Mouse (Mus musculus): ENCODE results near the gene Clec2d.
"Not testable (repeated sequence)": the region's sequence is repeated elsewhere in the genome, so short reads cannot be mapped to it uniquely, and the experiment has no call there.

The Clec2d gene

DNA sequence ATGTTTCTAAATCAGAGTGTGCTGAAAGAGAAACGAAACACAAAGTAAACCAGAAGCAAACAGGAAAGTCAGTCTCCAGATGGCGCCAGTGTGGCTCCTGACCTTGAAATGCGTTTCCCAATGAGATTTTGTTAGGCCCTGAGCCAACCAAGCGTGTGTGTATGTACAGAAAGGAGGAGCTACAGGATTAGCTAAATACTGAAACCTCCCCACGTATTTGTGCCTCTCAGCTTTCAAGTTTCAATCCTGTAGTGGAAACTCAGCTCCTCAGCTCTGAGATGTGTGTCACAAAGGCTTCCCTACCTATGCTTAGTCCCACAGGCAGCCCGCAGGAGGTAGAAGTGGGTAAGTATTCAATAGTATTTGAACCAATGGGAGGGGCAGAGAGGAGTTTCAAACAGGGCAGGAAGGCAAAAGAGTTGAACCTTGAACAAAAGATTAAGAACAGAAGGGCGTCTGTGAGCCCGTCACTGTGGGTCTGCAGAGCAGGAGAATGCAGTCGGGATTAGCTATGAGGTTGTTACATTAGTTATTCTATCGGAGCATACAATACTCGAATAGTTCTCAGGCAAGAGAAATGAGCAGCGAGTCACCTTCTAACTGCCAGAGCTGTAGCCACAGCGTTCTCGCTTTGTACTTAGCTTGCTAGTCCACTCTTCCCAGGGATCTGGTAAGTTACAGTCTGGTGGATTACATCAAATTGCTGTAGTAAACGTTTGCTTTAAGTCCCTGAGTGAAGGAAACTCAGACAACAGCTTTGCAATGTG lies at the start of gene Clec2d:
Clec2d (plus strand) TSS at position 213 of the 767 bp plus-strand sequence.
- DNase-seq: peak; percentile 91

DNA sequence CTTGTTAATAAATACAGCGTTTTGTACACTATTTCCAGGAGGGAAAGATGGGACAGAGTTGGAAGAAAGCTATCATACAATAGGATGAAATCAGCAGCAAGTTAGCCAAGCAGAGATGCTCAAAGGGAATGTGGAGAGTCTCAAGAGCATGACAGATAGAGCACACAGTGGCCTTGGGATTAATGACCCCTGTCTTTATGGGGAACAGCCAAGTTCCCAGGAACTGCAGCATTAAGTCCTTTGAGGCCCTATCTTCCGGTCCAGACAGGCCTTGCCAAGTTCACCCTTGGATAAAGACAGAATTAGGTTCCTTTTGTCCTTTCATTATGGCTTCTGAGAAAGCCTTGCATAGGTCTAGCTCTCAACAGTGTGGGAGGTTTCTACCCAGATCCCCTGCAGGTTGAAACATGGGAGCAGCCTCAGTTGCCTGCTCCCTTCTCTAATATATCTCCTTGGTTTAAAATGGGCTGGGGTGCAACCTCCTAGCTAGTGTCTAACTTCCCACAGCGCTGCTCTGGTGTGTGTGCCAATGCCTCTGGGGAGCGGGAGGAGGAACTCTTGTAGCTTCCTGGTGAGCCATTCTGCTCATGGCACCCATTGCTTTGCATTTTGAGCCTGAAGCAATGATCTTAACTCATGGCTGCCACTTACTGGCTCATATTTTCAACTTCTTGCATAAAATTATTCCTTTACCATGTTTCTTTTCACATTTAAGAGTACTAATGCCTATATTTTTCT lies 47.6 kb upstream of the Clec2d start:
- no peak for DNase-seq

DNA sequence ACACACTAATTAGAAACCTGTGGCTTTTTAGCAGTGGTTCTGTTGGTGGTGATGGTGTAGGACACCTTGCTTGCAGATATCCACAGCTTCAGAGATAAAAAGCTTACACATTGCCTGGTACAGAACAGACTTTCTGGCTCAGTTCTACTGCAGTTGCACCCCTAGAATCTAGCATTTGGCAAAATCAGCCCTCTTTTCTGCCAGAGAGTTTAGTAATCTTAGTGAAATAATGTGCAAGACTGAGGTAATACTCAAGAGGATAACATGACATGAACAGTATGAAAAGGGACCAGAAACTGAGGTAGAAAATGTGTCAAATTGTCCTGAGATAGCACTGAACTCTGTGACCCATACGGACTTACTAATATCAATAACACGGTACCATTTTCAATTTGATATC lies 33.6 kb upstream of the Clec2d start:
- DNase-seq: no peak

DNA sequence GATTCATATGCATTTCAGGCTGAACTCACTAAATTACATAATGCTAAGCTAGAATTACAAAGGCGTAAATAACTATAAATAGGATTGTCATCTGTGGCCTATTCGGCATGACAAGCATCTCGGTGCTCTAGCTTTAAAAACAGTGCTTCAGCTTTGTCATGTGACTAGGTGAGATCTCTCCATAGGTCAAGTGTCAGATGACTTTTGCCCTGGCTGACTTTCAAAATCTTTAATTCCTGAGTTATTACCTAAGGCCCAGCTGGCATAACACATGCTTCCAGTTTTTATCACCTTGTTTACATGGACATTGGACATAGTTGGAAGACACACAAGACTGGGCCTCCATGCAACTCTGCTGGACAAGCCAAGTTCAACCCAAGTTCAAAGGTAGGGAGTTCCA lies 20.3 kb upstream of the Clec2d start:
- peak; percentile 47 to 82 for DNase-seq

DNA sequence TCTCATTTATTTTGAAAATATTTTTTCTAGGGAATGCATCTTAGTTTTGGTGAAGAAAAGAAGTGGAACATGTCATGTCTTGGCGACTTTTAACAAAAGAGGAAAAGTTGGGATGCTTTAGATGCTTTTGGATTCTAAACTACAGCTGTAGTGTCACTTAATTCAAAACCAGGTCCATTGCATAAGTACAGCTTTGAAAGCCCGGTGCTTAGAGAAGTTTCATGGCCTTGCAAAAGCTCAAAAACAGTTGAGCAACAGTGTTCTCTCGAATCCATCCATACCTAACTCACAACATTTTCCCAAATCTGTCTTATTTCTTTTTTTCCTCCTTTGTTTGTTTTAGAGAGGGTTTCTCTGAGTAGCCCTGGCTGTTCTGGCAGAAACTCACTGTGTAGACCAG lies 19.3 kb upstream of the Clec2d start:
- DNase-seq: no peak

DNA sequence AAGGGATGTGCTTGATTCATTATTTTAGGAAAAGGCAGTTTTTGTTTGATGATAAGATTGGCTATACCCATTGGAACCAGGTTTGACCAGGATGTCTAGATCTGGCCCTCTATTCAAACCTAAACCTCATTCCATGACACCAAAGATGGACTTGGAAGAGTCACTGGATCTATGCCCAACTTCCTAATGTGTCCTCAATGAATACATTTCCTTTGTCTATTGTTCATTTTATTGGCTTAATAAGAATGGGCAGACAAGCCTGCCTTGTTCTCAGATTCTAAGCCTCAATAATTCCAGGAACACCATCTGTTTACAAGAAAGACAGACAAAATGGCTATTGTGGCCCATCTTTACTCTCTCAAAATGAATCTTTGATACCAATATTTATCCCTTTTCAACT lies 18.5 kb upstream of the Clec2d start:
- no peak for DNase-seq

DNA sequence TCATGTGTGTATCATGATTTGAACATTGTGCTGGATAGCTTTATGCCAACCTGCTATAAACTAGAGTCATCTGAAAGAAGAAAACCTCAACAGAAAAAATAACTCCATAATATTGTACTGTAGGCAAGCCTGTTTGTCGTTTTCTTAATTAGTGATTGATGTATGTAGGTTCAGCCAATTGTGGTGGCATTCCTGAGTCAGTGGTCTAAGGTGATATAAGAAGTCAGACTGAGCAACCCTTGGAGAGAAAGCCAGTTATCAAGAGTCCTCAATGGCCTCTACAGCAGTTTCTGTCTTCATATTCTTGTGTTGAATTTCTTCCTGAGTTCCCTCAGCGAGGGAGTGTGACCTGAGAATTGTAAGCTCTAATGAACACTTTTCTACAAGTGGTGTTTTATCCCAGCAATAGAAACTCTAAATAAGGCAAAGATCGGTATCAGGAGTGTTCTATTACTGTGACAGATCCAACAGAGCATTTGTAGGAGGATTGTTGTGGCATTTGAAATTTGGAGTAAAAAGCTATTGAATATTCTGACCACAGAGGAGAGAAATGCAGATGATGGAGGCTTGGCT lies 17.7 kb upstream of the Clec2d start:
- DNase-seq: no peak

DNA sequence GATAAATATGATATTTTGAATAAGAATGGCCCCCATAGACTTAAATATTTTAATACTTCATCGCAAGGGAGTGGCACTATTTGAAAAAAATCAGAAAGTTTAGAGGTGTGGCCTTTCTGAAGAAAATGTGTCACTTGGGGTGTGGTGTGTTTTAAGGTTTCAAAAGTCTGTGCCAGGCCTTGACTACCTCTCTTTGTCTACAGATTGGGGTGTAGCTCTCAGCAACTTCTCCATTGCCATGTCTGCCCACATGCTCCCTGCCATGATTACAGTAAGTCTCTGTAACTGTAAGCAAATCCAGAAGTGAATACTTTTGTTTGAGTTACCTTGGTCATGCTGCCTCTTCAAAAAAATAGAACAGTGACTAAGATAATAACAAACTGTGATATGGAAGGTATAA lies 16.8 kb upstream of the Clec2d start:
- no peak for DNase-seq

DNA sequence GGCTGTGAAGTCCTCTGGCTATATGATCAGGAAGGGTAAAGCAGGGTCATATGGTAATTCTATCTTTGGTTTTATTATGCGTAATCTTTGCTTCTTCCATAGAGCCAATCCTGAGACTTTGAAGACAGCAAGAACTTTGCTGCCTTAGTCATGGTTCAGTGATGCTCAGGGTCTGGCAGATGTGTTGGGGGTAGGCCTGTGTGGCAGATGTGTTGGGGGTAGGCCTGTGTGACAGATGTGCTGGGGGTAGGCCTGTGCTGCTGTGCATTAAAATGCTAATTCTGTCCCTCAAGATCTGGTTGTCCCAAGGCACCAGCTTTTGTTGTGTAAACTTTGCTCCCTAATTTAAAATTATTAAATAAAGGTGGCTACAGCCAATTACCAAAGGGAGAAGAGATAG lies 9.5 kb upstream of the Clec2d start:
- DNase-seq: no peak

DNA sequence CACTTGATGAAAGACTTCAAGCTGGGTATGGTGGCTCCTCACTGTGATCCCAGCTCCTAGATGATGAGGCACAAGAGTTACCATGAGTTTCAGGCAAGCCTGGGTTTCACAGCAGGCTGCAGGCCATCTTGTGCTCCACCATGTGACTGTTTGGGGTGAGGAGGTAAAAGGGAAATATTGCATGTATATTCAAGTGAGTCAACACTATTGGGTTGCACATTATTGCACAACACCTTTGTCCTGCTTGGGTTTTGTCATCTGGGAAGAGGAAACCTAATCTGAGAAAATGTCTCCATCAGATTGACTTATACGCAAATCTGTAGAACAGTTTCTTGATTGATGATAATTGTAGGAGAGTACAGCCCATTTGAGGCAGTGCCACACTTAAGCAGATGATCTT lies 8.7 kb upstream of the Clec2d start:
- no peak for DNase-seq

DNA sequence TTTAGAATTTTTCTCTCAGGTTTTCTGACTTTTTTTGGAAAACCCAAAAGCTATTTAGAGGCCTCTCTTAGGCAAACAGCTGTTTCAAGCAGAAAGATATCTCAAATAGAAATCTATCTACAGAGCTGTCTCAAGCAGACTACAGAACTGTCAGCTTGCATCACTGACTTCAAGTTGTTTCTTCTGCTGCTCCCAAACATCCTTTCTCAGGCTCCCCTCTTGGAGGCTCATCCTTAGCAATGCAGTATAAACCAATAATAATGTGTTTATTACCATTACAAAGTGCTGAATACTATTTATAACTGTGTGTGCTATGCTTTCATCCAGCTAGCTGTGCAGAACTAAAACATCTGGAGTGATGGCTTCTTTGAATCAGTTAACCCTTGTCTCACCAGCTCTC lies 5.6 kb upstream of the Clec2d start:
- DNase-seq: no peak

DNA sequence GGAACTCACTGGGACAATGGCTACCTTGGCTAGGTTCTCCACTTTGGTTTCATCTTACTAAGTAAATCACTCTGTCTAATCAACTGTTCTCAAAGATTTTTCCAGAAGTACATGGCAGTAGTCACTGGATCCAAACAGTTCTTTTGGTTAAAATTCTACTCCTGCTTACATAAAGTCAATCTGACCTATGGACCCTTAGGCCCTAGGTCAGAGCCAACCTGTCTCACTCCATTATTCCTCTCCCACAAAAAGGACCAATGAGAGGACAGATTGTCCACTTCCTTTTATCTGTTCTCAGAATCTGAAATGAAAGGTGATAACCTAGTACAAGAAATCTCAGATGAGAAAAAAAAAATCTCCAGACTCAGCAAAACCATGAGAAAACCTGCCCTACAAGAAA lies 4.8 kb upstream of the Clec2d start:
- peak; percentile 29 to 76 for DNase-seq

DNA sequence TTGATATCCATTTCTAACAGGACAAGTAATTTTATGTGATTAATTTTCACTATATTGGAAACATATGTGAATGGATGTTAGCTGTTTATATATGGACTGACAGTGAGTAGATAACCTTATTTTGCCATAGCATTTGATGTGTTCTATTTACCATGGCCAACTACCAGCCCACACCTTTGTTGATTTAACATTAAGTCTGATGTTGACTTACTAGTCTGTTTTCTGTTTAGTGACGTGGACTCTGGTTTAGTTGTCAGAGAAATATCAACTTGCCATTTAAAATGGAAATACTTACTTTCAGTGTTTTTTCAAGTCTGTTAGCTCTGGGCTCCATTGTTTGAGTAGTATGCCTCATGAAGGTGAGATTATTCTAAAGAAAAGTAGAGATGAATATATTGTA lies 3.8 kb upstream of the Clec2d start:
- DNase-seq: no peak

DNA sequence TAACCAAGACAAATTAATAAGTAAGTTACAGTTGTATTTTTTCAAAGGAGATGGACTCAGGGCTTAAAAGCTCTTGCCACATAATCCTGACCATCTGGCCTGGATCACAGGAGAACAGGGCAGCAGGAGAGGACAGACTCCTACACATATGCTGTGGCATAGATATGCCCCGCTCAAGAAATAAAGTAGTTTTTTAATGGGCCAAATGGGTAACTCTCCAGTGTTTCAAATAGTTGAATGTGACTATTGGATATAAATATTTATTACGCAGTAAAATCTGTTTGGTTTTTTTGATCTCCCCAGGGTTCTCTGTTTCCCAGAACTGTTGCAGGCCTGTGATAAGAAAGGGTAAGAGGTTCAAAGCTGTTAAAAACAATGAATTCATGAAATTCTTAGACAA lies 1.1 kb upstream of the Clec2d start:
- DNase-seq: no peak

DNA sequence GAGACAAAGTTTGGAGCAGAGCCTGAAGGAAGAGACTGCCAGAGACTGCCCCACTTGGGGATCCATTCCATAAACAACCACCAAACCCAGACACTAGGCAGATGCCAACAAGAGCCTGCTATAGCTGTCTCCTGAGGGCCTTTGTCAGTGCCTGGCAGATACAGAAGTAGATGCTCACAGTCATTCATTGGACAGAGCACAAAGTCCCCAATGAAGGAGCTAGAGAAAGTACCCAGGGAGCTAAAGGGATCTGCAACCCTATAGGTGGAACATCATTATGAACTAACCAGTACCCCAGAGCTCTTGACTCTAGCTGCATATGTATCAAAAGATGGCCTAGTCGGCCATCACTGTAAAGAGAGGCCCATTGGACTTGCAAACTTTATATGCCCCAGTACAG lies 584 bp upstream of the Clec2d start:
- not testable (repeated sequence) for DNase-seq

DNA sequence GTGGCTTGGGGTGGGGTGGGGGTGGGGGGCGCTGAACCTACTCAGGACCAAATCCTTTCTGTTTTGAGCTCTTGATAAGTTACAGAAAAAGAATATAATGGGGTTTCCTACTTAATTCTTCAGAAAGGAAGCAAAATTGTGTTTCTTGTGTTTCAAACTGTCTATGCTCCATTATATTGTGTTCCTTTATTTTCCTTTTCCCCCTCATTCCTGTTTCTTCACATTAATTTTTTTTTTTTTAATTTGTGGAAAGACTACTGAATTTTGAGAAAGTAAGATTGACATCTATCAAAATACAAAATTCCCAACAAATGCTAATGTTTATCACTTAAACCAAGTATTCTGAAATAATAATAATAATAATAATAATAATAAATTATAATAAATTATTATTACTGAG lies 834 bp downstream of the Clec2d start:
- no peak for DNase-seq

DNA sequence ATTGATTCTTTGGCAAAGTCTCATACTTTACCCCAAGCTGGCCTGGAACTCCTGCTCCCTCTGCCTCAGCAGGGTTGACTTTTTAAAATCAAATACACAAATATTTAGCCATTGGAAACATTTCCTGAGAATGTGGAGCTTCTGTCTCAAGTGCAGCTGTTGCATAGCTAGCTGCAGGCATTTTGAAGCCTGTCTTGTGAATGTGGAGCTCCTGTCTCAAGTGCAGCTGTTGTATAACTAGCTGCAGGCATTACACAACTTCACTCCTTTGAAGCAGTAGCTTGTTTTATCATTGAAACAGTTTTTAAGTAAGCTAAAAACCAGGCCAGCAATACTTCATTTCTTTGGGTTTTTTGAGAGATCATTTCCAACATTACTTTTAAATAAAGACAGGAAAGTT lies 1.3 kb downstream of the Clec2d start:
- peak in 1 of 2 experiments; percentile 59 for DNase-seq

DNA sequence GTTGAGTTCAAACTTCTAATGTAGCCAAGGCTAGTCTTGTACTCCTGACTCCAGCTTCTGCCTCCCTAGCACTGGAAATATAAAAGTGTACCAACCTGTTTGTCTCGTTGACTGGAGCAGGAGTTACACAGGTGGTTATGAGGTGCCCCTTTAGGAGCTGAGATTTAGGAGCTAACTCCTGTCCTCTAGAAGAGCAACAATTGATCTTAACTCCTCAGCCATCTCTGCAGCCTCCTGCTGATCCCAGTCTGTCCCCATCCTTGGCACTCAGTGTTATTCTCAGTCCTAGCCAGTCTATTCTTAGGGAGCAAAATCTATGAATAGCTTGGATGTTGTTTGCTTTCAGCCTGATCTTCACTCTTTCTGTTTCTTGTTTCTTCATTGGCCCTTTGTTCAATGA lies 2.1 kb downstream of the Clec2d start:
- DNase-seq: no peak

DNA sequence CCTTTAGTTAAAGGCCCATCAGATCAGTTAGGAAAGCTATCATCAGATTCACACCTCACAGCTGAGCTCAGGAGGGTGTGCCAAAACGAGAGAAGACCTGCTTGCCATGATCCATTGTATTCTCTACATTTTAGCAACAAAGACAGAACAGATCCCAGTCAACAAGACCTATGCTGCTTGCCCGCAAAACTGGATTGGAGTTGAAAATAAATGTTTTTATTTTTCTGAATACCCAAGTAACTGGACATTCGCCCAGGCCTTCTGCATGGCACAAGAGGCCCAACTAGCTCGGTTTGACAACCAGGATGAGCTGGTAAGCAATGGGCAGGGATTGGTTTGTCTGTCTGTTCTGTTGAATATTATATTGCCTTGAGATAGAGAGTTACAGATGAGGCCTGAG lies 3.6 kb downstream of the Clec2d start:
- DNase-seq: not testable (repeated sequence)

DNA sequence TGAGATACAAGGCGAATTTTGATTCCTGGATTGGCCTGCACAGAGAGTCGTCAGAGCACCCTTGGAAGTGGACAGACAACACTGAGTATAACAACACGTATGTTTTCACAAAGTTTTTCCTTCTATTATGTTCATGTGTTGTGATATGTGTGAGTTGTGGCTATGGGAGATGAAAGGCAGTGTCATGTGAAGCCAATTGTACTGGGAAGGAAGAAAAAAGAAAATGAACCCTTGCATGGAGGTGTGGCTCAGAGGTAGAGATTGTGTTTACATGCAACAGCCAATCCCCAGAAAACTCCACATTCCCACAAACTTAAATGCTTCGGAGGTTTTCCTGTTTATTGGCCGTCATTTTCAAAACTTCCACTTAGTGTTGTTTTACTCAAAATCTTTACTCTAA lies 4.4 kb downstream of the Clec2d start:
- DNase-seq: no peak

DNA sequence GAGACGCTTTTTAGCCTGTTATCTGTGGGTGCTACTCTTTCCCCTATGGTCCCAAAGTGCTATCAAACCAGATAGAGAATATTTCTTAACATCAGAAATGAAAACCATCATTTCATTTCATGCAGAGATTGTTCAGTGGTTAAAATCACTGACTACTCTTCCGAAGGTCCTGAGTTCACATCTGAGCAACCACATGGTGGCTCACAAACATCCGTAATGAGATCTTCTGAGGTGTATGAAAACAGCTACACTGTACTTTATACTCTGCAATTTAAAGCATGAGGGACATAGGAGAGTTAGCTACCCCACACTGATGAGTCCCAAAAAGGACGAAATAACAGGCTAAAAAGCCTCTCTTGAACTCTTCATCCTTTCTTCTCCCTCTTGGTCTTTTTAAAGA lies 5.6 kb downstream of the Clec2d start:
- DNase-seq: no peak

DNA sequence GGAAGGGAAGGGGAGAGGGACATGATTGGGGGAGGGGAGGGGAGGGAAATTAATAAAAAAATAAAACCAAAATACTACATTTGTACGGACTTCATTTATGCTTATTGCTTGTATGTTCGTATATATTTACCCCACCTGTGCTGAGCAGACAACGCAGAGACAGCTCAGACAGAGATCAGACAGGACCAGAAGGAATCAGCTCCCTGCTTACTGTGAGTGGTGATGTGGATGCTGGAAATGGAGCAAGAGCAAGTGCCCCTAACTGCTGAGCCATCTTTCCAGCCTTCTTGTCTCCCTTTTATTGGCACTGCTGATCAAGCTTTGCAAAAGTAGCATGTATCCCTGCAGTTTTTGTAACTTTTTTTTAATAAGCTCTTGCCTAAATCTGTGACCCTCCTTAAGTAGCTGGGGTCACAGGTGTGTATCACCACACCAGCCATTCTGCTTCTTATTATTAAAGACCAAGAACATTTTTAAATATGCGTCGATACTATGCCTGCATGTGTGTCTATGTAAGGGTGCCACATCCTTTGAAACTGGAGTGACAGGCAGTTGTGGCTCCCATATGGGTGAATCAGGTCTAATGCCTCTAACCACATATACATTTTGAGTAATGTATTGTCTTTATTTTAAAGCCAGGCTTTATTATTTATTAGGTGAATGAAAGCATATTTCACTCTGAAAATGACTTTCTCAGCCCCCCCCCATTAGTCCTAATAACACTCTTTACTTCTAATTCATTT lies 6.2 kb downstream of the Clec2d start:
- no peak for DNase-seq

DNA sequence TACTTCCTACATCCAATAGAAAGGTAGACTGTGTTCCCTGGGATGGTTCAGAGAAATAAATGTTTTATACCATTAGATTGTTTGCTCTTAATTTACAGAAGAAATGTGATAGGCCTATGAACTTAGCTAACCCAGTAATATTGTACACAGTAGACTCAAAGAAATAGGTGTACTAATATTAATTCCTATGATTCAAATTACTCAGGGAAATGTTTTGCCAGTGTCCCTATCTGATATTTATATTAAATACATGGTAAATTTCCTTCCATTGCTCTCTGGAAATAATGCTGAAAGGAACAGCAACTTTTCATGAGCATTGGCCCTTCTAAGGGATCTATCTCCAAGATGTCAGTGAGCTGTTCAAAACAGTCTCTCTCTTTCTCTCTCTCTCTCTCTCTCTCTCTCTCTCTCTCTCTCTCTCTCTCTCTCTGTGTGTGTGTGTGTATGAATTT lies 6.8 kb downstream of the Clec2d start:
- DNase-seq: no peak
